Mouse (Mus musculus) urinary bladder, postnatal 4 days (tissue): ENCODE results near the gene Afmid.
A peak's percentile ranks its signal among the peaks of the same experiment; 100 is the strongest.

ENCODE experiments used
- DNase-seq, 2 experiments: peaks; one replicate each; pipeline ENCODE4 v3.0.0; 2021 to 2022; ENCODE audit warnings: low spot score in 2 of 2

Afmid gene

GRCm38 (mm10) chr11:117848271-117848984 lies 22.7 kb downstream of the Afmid start:
- DNase-seq, result peak in 1 of 2 experiments; percentile 47

GRCm38 (mm10) chr11:117848985-117849671 lies 23.4 kb downstream of the Afmid start, which contains the start of gene Birc5:
Gene Birc5, plus strand, starts transcription at chr11:117849251.
- DNase-seq, result peak; percentile 94 to 98

DNA sequence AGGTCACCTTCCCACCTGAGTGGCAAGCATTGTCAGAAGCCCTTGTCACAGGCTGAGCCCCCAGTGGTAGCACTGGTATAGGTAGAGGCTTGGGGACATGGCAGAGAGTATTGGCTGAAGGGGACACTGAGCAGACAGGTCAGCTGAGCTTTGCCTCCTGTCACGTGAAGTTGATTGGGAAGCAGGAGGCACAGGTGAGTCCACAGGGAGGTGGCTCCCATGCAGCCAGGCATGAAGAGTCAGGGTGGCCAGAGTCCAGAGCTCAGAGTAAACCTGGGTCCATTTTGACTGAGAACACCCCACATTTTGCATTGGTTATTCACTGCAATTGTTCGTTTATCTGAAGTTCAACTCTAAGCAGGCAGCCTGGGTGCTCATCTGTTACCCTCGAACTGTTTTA lies 27.2 kb downstream of the Afmid start:
- DNase-seq, result no peak

DNA sequence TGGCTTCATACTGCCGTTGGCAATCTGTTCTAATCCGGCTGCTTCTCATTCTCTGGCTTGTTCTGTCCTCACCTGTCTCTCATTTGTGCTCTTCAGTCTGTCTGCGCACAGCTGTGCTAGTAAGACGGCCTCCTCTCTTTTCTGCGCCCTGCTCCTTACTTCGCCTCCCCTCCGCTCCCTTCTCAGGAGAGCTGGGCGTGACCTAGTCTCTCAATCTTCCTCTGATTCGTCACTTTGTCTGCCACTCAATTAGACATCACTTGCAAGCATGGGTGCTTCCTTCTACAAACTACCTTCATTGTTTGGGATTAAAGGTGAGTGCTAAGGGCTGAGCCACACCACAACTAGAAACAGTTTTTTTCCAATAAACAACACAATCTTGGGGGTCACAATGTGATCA lies 28.5 kb downstream of the Afmid start:
- DNase-seq, result no peak

DNA sequence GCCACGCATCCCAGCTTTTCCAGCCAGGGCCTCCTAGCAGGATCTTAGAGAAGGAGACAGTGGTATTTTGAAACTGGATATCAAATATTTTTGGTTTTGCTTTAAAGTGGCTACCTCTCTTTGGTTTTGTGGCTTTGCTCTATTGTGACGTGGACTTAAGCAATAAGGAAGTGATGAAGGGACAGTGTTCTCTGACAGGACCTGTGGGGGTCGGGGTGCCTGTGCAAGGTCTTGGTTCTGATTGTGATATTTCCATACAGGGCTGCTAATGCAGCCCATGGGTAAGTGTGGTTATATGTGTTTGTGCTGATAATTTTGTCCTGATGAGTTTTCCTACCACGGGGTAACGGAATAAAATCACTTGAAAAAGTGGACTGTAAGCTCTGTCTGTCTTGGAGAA lies 29.6 kb downstream of the Afmid start:
- DNase-seq, result no peak

DNA sequence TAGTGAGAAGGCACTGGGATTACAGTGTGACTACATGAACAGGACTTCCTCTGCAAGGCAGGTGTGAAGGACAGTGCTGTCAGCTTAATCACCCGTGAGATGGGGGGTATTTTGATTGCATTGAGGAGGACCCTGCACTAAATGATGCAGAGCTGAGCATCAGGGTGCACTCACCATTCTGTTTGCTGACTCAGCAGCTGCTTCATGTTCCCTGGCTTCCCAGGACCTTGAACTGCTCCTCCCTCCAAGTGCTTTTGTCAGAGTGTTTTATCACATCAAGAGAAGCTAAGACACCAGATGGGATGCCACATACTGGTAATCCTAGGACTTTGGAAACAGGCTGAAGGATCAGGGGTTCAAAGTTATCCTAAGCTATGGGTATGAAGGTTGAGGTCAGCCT lies 30.3 kb downstream of the Afmid start:
- DNase-seq, result no peak

DNA sequence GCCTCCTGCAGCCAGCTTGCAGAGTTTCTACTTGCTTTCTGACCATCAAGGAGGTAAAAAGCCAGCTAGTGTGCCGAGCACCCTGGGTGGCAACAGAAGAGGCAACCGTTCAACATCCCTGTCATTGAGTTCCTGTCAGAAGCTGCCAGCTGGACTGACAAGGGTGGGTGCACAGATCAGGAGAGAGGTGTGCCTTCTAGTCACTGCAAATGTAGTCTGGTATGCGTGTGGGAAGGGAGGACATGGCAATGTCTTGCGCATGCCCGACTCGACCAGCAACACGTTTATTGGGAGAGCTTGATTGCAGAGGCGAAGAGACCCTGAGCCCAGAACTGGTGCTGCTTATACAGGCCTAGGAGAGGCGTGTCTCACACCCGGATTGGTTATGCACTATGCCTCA lies 31.7 kb downstream of the Afmid start:
- no peak for DNase-seq

- DNase-seq, result no peak
Measured at GRCm38 (mm10) chr11:117858392-117858791, 32.7 kb downstream of the Afmid start.

- no peak for DNase-seq
Measured at GRCm38 (mm10) chr11:117860601-117861000, 34.9 kb downstream of the Afmid start, which contains the start of gene Tmem235. Gene Tmem235, plus strand, starts transcription at chr11:117860752.

GRCm38 (mm10) chr11:117863174-117863856 lies 37.6 kb downstream of the Afmid start:
- DNase-seq, result no peak

- DNase-seq, result no peak
Measured at GRCm38 (mm10) chr11:117864805-117865204, 39.1 kb downstream of the Afmid start.

DNA sequence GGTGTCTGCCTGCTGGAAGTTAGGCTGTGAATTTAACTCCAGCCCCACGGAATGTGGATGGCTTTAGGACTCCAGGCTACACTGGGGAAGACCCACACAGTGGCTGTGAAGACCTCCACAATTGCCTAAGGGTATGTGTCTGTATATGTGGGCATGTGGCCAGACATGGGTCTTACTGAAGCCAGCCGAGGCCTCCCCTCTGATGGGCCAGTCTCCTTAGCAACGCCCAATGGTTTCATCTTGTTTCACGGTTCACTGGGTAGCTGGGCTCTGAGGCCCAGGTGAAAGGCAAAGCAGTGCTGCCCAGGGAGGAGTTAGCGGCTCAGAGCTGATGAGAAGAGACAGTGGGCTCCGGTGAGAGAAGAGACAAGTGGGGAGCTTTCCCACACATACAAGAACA lies 40.3 kb downstream of the Afmid start:
- no peak for DNase-seq

DNA sequence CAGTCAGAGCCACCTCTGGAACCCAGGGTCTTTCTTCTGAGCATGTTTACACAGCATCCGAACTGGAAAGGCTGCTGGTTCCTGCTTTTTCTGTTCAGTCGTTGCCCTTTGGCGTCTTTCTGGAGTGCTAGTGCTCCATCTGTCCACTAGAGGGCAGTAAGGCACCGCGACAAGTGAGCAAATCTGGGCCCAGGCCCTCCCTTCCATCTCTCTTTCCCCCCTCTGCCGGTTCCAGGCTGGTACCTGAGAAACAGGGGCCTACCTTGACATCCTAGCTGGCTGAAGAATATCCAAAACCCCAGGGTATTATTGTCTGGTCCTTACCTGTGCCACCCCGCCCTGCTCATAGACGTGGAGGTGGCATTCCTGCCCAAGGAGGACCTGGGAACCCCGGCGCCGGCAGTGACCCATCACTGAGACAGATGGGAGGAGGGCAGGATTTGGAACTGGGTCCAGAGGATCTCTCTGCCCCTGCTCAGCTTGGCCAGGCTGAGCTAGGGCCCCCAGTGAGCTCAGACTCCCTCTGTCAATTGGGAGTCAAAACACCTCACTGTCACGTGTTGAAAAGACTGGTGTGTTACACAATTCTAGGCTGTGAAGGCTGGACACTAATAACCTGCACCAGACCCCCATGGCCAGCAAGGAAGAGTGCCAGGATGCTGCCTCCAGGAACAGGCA lies 45.1 kb downstream of the Afmid start:
- peak; percentile 63 to 77 for DNase-seq

DNA sequence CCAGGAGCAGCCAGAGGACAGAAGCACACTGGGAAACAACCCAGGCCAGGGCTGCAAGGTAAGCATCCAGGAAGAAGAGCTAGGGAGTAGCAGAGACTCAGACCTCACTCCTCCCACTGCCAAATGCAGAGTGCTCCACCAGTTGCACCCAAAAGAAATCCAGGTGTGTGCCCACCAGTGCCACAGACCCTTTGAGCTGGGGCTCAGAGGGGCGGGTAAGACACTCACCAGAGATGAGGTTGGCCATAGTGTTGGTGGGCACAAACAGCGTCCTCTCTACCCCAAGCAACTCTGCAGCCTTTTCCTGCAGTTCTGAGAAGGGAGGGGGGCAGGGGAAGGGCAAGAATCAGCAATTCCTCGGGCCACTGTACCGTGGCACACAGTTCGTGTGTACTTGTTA lies 45.7 kb downstream of the Afmid start:
- no peak for DNase-seq

- no peak for DNase-seq
Measured at GRCm38 (mm10) chr11:117871911-117872584, 46.3 kb downstream of the Afmid start.

- DNase-seq, result peak; percentile 76 to 79
Measured at GRCm38 (mm10) chr11:117872861-117873608, 47.3 kb downstream of the Afmid start, which contains the start of gene Tha1. Gene Tha1, minus strand, starts transcription at chr11:117873481.

- no peak for DNase-seq
Measured at GRCm38 (mm10) chr11:117874419-117874818, 48.7 kb downstream of the Afmid start.

DNA sequence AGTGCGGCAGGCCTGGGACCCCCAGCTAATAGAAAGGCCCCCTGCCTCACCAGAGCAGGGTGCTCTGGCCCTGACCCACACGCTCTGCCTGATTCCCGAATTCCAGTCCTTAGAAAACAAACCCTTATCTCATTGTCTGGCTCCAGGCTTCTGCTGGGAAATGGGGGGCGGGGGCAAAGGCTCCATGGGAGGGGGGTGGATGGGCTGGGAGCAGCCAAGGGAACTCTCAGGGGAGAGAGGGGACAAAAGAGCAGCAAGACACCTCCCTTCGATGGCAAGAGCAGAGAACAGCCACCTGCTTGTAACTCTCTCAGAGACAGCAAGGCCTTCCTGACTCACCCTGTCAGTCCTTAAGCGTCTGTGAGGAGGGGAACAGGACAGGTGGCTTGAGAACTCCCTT lies 50.0 kb downstream of the Afmid start:
- no peak for DNase-seq

DNA sequence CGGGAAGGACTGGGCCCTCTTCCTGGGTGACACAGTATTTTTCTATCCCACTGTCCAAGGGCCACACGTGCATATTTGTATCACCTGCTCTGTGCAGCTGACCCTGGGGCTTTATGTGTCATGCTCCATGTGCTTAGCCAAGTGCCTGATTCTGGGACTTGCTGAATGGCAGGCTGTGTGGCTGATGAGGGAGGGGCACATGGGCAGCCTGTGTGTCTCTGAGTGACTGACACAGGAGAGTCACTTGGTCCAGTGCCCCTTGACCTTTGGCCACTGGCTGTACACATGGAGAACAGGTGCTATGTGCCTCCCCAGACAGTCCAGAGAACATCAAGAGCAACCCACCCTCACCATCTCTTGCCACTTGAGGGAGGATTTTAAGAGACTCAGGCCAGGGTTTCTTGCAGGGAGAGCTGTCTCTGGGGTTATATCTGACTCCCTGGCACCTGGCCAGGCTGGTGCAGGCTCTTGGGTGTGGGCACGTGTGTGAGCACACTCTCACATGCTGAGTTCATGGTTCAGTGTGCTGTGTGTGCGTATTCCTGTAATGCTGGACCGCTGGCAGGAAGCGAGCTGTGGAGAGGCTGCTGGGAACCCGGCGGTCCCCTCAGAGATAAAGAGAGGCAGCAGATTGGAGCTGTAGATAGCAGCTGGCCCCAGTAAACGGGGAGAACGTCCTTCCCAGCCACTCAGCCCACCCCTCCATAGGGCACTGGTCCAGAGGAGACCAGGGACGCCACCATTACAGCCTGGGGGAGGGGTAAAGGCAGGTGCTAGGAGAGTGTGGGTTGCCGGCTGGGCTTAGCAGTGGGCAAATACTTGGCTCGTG lies 52.4 kb downstream of the Afmid start:
- DNase-seq, result peak in 1 of 2 experiments; percentile 48

DNA sequence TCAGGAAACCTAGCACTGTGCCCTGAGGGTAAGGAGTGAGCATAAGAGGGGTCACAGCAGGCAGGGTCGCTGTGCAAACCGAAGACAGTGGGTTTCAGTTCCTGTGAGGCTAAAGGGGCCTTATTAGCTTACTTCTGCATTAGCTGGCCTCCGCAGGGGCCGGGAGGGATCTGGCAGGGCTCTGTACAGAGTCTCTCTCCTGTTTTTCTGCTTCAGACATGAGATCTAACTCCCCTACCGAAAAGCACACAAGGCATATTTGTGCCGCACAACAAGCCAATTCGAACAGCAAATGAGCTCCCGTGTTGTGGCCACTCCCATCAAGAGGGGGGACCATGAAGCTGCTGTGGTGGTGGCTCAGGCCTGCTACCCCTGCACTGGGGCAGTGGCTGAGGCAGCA lies 53.2 kb downstream of the Afmid start:
- DNase-seq, result peak in 1 of 2 experiments; percentile 27
